Mouse (Mus musculus) liver, embryonic 11.5 days (tissue): ENCODE data around the gene Lgals3bp. TPM values are rescaled to one million over a fixed set of nuclear protein-coding genes. Genes with fewer than 3 reads are reported as not detected.

ENCODE experiments used
- ATAC-seq: fragments of 200-750 bp; cut with Nextera tagmentation; replicated peaks from 2 replicates; pipeline ENCODE4 v1.8.0; 2017; ENCODE audit warnings: moderate number of reproducible peaks, mild to moderate bottlenecking, moderate TSS enrichment, moderate library complexity; ENCODE audit not compliant: low FRiP score
- DNase-seq: peaks from one replicate; pipeline ENCODE4 v3.0.0-alpha.2; 2017; ENCODE audit warnings: low spot score
- H3K27ac ChIP-seq: fragments of 300-500 bp; sonication (generic); 2 replicates; pipeline ENCODE4 v1.5.1; 2014; ENCODE audit warnings: mild to moderate bottlenecking, low read depth, low read length, control low read depth
- H3K27me3 ChIP-seq: fragments of 300-500 bp; sonication (generic); replicated peaks from 2 replicates; pipeline ENCODE4 v1.6.1; 2014; ENCODE audit warnings: low read length, mixed read lengths; ENCODE audit not compliant: control insufficient read depth, insufficient read depth
- H3K36me3 ChIP-seq: fragments of 300-500 bp; sonication (generic); 2 replicates; pipeline ENCODE4 v1.6.1; 2014; ENCODE audit warnings: mild to moderate bottlenecking, low read length, moderate library complexity, mixed read lengths; ENCODE audit not compliant: control insufficient read depth, insufficient read depth
- H3K4me1 ChIP-seq: fragments of 300-500 bp; sonication (generic); replicated peaks from 2 replicates; pipeline ENCODE4 v1.6.1; 2014; ENCODE audit warnings: low read length, mixed read lengths; ENCODE audit not compliant: control insufficient read depth, insufficient read depth
- H3K4me2 ChIP-seq: fragments of 300-500 bp; sonication (generic); 2 replicates; pipeline ENCODE4 v1.6.1; 2014; ENCODE audit warnings: mild to moderate bottlenecking, control low read depth, moderate library complexity
- H3K4me3 ChIP-seq: fragments of 300-500 bp; sonication (generic); 2 replicates; pipeline ENCODE4 v1.5.1; 2014; ENCODE audit warnings: low read depth, low read length, control low read depth
- H3K9ac ChIP-seq: fragments of 300-500 bp; sonication (generic); 2 replicates; pipeline ENCODE4 v1.6.1; 2014; ENCODE audit warnings: low read depth, low read length, control low read depth
- H3K9me3 ChIP-seq: fragments of 300-500 bp; sonication (generic); 2 replicates; pipeline ENCODE4 v1.6.1; 2016; ENCODE audit warnings: low read length, inconsistent platforms, mixed read lengths; ENCODE audit not compliant: control insufficient read depth
- WGBS: fragments of 180-500 bp; shearing (Covaris S2); extraction: QIAGEN DNeasy Blood & Tissue Kit; methylation state at CpG from one replicate; pipeline ENCODE4 v1.1.7; 2014; 5-methylcytosine and 5-hydroxymethylcytosine counted together
- polyA plus RNA-seq: library from polyadenylated mRNA; unstranded; fragments of >200 nt; fragmentation: Nextera tagmentation; extraction: Ambion mirVana; gene quantifications from 2 replicates; pipeline ENCODE4 v1.2.1, GENCODE M21; 2014

Gene Lgals3bp
- polyA plus RNA-seq, 1 experiment from 2014 or later = 23.3 TPM

DNA sequence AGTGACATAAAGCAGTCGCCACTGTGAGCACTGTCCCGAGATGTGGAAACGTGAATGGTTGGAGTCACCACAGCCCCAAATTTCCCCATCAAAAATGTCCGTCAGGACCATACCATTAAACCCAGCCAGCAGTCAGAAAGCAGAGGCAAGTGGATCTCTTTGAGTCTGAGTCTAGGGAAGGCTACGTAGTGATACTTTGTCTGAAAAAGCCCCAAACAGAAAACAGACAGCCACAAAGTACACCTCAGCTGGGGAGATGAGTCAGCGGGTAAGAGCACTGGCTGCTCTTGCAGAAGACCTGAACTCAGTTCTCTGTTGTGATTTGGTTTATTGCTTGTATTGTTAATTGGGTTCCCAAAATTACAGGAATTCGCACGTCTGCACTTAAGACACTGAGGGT lies 35.3 kb downstream of the Lgals3bp start:
- Histone ChIP-seq H3K4me3 (no peak overlapping the region), H3K4me2 (no peak overlapping the region), H3K9ac (no peak overlapping the region), H3K9me3 (no peaks in the 10 kb centered on the region), H3K36me3 (no peaks in the 10 kb centered on the region), H3K27ac (no peak overlapping the region), H3K27me3 (no peaks in the 10 kb centered on the region), H3K4me1 (peaks cover 4% of the 10 kb centered on the region)
- DNase-seq (no peak), ATAC-seq (no peak)
- 66% methylated on average over 8 of the region's 8 CpGs for WGBS

DNA sequence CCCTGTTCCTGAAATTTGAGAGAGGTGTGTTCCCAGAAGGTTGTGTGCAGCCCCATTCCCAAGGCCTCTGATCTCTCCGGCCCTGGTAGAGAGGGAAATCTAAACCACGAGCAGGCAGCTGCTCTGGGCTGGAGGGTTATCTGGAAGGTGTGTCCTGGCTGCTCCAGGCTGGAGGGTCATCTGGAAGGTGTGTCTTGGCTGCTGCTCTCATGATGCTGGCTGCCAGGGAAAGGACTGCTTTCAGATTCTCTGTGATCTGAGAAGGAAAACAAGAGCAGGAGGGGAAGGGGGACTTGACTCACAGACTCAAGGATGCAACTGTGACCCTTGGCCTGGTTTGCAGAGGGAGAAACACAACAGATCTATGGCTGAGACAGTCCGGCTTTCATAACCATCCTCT lies 35.8 kb downstream of the Lgals3bp start:
- no peak overlapping the region for H3K9ac ChIP-seq
- H3K9me3 ChIP-seq = no peaks in the 10 kb centered on the region
- H3K4me3 ChIP-seq = no peak overlapping the region
- no peak overlapping the region for H3K27ac ChIP-seq
- no peaks in the 10 kb centered on the region for H3K36me3 ChIP-seq
- WGBS = 41% methylated on average over 3 of the region's 3 CpGs
- H3K27me3 ChIP-seq = no peaks in the 10 kb centered on the region
- ATAC-seq = no peak
- H3K4me1 ChIP-seq = peaks cover 4% of the 10 kb centered on the region
- H3K4me2 ChIP-seq = no peak overlapping the region
- no peak for DNase-seq

- Histone ChIP-seq H3K36me3 (no peaks in the 10 kb centered on the region), H3K4me1 (peaks cover 7% of the 10 kb centered on the region), H3K9ac (no peak overlapping the region), H3K9me3 (no peaks in the 10 kb centered on the region), H3K4me2 (no peak overlapping the region), H3K27me3 (no peaks in the 10 kb centered on the region), H3K4me3 (no peak overlapping the region), H3K27ac (no peak overlapping the region)
- WGBS = 57% methylated on average over 7 of the region's 7 CpGs
- DNase-seq = no peak
- no peak for ATAC-seq
Measured at GRCm38 (mm10) chr11:118365171-118365570, 36.7 kb downstream of the Lgals3bp start.

GRCm38 (mm10) chr11:118364021-118364420 lies 37.9 kb downstream of the Lgals3bp start:
- Histone ChIP-seq H3K4me2 (no peak overlapping the region), H3K27ac (no peak overlapping the region), H3K27me3 (no peaks in the 10 kb centered on the region), H3K9me3 (no peaks in the 10 kb centered on the region), H3K4me1 (peaks cover 7% of the 10 kb centered on the region), H3K9ac (no peak overlapping the region), H3K36me3 (no peaks in the 10 kb centered on the region), H3K4me3 (no peak overlapping the region)
- 87% methylated on average over 4 of the region's 4 CpGs for WGBS
- DNase-seq (no peak), ATAC-seq (no peak)

DNA sequence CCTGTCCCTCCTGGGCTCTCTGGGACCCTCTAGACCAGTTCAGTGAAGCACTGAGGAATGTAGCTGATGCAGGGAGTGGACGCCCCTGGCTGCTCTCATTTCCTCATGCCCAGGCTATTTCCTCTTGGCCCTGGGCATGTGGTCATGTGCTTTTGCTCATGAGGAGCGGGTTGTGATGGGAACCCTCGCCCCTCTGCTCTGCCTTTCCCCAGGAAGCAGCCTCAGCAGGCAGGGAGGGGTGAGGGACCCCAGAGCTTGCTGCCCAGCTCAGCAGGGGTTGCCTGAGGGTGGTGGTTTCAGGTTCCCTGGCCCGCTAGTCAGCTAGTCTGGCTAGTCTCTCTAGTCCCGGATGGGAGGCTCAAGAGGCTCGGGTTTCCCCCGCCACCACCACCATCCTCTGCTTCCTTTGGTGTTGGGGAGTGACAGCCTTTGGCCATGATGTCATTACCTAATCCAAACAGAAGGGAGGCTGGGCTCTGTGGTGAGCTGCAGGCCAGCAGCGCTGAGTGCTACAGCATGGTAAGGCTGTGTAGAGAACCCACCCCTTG lies 38.8 kb downstream of the Lgals3bp start:
- Histone ChIP-seq H3K27me3 (no peaks in the 10 kb centered on the region), H3K4me1 (peaks cover 7% of the 10 kb centered on the region), H3K4me2 (peak overlapping the region; percentile 18; the same call in 1 of the 2 replicates), H3K27ac (no peak overlapping the region; the same call in 1 of the 2 replicates), H3K9me3 (no peaks in the 10 kb centered on the region), H3K4me3 (no peak overlapping the region), H3K36me3 (no peaks in the 10 kb centered on the region), H3K9ac (no peak overlapping the region)
- 3% methylated on average over 8 of the region's 8 CpGs for WGBS
- DNase-seq (no peak), ATAC-seq (no peak)

- H3K9me3 ChIP-seq = no peaks in the 10 kb centered on the region
- H3K4me3 ChIP-seq = no peak overlapping the region
- H3K9ac ChIP-seq = no peak overlapping the region
- DNase-seq (no peak), ATAC-seq (no peak)
- whole genome bisulfite sequencing = 36% methylated on average over 1 of the region's 1 CpGs
- peaks cover 7% of the 10 kb centered on the region for H3K4me1 ChIP-seq
- H3K27me3 ChIP-seq = no peaks in the 10 kb centered on the region
- H3K36me3 ChIP-seq = no peaks in the 10 kb centered on the region
- no peak overlapping the region for H3K4me2 ChIP-seq
- H3K27ac ChIP-seq = no peak overlapping the region; the same call in 1 of the 2 replicates
Measured at GRCm38 (mm10) chr11:118362501-118362900, 39.4 kb downstream of the Lgals3bp start.

- H3K4me3 ChIP-seq = no peak overlapping the region
- no peak overlapping the region for H3K27ac ChIP-seq
- peaks cover 7% of the 10 kb centered on the region for H3K4me1 ChIP-seq
- no peaks in the 10 kb centered on the region for H3K36me3 ChIP-seq
- H3K27me3 ChIP-seq = peaks cover 5% of the 10 kb centered on the region
- H3K9me3 ChIP-seq = no peaks in the 10 kb centered on the region
- no peak for DNase-seq
- no peak overlapping the region for H3K9ac ChIP-seq
- H3K4me2 ChIP-seq = no peak overlapping the region
- WGBS = 57% methylated on average over 10 of the region's 10 CpGs
- ATAC-seq = no peak
Measured at GRCm38 (mm10) chr11:118360907-118361341, 41.0 kb downstream of the Lgals3bp start.

DNA sequence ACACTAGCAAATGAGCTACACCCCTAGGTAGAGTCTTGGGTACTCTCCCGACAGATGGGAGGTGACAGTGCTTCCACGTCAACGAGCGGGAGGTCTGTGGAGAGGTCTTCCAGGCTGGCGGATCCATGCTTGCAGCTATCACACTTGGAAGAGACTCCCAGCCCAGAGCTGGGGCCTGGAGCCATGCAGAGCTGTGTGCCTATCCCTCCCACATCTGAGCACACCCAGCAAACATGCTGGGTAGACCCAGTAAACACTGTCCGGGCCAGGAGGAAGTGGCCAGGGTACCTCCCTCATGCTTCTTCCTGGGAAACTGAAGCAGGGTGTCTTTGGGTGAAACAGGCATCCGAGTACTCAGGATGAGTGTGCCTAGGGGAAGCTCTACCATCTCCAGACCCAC lies 41.4 kb downstream of the Lgals3bp start:
- Histone ChIP-seq H3K9me3 (no peaks in the 10 kb centered on the region), H3K4me1 (peaks cover 9% of the 10 kb centered on the region), H3K4me3 (no peak overlapping the region), H3K27ac (no peak overlapping the region), H3K36me3 (no peaks in the 10 kb centered on the region), H3K9ac (no peak overlapping the region), H3K27me3 (peaks cover 9% of the 10 kb centered on the region), H3K4me2 (no peak overlapping the region)
- WGBS = 63% methylated on average over 7 of the region's 7 CpGs
- ATAC-seq = no peak
- DNase-seq = no peak

DNA sequence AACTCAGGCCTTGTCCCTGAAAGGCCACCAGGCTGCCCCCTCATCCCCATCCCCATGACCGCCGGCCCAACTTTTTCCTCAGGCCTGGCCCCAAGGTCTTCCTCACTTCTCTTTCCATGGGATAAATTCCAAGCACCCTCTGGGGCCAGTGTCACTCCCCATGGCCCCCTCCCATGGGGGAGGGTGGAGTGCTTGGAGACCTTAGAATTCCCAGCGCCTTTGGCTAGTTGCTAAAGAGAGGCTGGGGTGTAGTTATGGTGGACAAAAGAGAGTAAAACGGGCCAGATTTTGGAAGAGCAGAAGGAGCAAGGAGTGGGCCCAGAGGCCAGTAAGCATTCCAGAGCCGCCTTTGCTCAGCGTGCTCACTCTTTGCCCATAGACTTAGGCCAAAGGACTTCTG lies 46.3 kb downstream of the Lgals3bp start, which contains the start of gene Timp2:
Timp2 (minus strand) TSS at position 101 of the 400 bp plus-strand sequence.
- peak within 1 kb of the TSS; percentile 48; the same call in 1 of the 2 replicates for H3K27ac ChIP-seq
- no peaks in the 10 kb centered on the region for H3K9me3 ChIP-seq
- ATAC-seq (no peak), DNase-seq (no peak)
- H3K4me1 ChIP-seq = peaks cover 6% of the 10 kb centered on the region
- no peaks in the 10 kb centered on the region for H3K36me3 ChIP-seq
- WGBS = 47% methylated on average over 6 of the region's 6 CpGs
- peaks cover 31% of the 10 kb centered on the region for H3K27me3 ChIP-seq
- H3K4me2 ChIP-seq = peak within 1 kb of the TSS; percentile 67
- H3K4me3 ChIP-seq = peak within 1 kb of the TSS; percentile 56
- peak within 1 kb of the TSS; percentile 60 for H3K9ac ChIP-seq
